Mouse (Mus musculus): ENCODE data around the gene Prpf6. TPM values are rescaled to one million over a fixed set of nuclear protein-coding genes. Genes with fewer than 3 reads are reported as not detected.

The Prpf6 gene
- polyA plus RNA-seq, 1 experiment from 2014 or later, result 33.6 TPM

DNA sequence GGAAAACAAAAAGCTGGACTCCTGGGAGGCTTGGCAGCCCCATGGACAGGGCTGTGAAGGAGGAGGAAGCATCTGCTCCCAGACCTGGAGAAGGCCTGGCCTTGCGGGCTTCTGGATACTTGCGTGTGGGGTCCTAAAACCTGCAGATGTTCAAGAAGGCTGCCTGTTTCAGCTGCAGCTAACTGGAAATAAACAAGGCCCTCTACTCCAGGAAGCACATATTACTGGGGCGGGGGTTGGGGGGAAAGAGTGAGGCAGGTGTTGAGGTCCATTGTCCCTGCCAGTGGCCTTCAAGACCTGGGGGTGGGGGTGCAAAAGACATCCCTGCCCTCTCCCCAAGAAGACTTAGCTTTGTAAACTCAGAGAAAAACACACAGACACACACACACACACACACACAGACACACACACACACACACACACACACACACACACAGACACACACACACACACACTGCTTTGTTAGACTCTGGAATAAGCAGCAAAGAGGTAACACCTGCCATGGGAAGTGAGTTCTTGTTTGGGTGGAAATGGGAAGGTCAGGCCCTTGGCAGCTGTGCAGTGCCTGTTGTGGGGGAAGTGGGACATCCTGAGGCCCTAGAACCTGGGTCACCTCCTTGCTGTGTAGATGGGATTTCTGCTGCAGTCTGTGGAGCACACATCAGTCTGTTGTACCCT lies 71.1 kb downstream of the Prpf6 start:
- WGBS (ENCODE audit: insufficient replicate concordance), result 76% methylated on average over 3 of the region's 3 CpGs
- Histone ChIP-seq H3K9me3 (replicated peaks) (no peaks in the 10 kb centered on the region), H3K36me3 (no peaks in the 10 kb centered on the region), H3K27ac (no peak overlapping the region), H3K27me3 (peaks cover 2% of the 10 kb centered on the region), H3K4me3 (replicated peaks) (no peak overlapping the region), H3K9ac (no peak overlapping the region), H3K4me1 (replicated peaks) (peaks cover 27% of the 10 kb centered on the region), H3K4me2 (no peak overlapping the region)
- no peak for DNase-seq
- no peak; the same call in 1 of the 2 replicates for ATAC-seq (ENCODE audit: low read depth)

DNA sequence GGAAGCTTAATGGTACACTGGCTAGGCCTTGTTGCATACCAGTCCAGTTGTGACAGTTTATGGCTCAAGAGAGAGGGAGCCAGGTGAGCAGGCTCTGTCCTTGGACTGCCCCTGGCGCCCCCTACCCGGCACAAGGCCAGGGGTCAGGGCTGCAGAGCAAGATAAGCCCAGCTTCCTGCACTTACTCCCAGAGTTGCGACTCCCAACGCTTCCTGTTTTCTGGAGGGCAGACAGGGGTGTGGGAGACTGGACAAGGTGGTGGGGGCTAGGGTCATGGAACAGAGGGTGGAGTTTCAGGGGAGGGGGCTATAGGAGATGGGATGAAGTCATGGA lies 71.6 kb downstream of the Prpf6 start:
- DNase-seq (no peak), ATAC-seq (ENCODE audit: low read depth) (peak; percentile 11; the same call in 1 of the 2 replicates)
- no peaks in the 10 kb centered on the region for H3K36me3 ChIP-seq
- no peak overlapping the region for H3K27ac ChIP-seq
- peaks cover 27% of the 10 kb centered on the region for H3K4me1 ChIP-seq (replicated peaks)
- no peak overlapping the region for H3K4me2 ChIP-seq
- peaks cover 7% of the 10 kb centered on the region for H3K27me3 ChIP-seq
- H3K9me3 ChIP-seq (replicated peaks), result no peaks in the 10 kb centered on the region
- no peak overlapping the region for H3K9ac ChIP-seq
- 17% methylated on average over 4 of the region's 4 CpGs for WGBS (ENCODE audit: insufficient replicate concordance)
- no peak overlapping the region for H3K4me3 ChIP-seq (replicated peaks)

DNA sequence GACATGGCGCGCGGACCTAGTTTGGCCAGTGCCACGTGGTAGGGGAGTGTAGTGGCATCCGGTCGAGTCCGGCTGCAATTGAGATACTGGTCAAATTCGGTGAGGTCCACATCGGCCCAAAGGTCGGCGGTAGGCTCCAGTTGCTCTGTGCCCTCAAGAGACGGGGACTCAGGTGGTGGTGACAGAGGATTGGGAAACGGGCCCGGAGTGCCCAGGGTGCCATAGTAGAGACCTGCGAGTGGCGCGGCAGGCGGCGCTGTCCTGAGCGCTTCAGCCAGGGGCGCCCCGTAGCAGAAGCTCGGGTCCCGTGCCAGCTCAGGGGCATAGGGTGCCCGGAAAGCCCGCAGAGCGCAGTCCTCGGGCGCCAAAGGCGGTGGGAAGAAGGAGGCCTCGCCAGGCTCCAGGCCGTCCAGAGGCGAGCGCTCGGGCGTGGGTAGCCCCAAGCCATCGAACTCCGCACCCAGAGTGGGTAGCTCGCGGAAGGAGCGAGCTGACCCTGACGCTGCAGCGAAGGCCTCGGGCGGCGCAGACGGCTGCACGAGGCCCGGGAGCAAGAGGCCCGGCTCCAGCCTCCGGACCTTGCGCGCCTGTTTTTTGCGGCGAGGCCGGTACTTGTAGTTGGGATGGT lies 78.7 kb downstream of the Prpf6 start:
- DNase-seq (no peak), ATAC-seq (ENCODE audit: low read depth) (no peak)
- Histone ChIP-seq H3K9ac (peak overlapping the region; percentile 39), H3K9me3 (replicated peaks) (no peaks in the 10 kb centered on the region), H3K4me2 (peak overlapping the region; percentile 54), H3K4me3 (replicated peaks) (peak overlapping the region; percentile 49), H3K36me3 (no peaks in the 10 kb centered on the region), H3K27ac (no peak overlapping the region), H3K27me3 (peaks cover 70% of the 10 kb centered on the region), H3K4me1 (replicated peaks) (peaks cover 14% of the 10 kb centered on the region)
- WGBS (ENCODE audit: insufficient replicate concordance), result 6% methylated on average over 56 of the region's 56 CpGs

DNA sequence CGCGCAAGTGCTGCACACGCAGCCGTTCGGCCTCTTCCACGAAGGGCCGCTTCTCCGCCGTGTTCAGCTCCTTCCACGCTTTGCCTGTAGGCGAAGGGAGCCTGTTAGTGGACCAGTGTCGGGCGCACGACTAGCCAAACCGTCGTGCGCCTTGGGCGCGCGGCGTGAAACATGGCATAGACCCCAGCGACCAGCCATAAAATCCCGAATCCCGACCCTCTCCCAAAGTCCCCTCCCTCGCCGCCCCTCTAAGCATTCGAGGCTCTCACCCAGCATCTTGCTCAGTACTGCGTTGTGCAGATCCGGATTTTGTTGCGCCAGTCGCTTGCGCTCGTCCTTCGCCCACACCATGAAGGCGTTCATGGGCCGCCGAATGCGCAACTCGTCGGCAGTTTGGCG lies 79.2 kb downstream of the Prpf6 start:
- Histone ChIP-seq H3K4me2 (peak overlapping the region; percentile 54), H3K36me3 (no peaks in the 10 kb centered on the region), H3K27me3 (peaks cover 70% of the 10 kb centered on the region), H3K27ac (no peak overlapping the region), H3K9ac (peak overlapping the region; percentile 39), H3K4me1 (replicated peaks) (peaks cover 19% of the 10 kb centered on the region), H3K9me3 (replicated peaks) (no peaks in the 10 kb centered on the region), H3K4me3 (replicated peaks) (peak overlapping the region; percentile 49)
- ATAC-seq (ENCODE audit: low read depth), result no peak
- no peak for DNase-seq
- 1% methylated on average over 41 of the region's 41 CpGs for WGBS (ENCODE audit: insufficient replicate concordance)

DNA sequence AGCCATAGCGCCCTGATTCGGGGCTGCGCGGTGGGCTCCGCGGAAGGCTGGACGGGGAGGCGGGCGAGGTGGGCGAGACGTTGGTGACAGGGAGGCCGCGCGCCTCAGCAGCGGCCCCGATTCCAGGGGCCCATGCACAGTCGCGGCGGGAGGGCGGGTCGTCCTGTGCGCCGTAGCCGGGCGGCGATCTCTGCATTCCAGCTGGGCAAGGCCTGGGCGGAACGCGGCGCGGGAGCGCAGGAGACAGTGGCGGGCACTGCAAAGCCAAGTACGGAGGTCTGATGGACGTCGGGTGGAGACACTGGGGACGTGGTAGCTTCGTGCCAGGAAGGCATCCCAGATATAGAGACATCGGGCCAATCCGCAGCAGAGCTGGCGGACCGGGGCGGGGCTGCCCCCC lies 79.7 kb downstream of the Prpf6 start, which contains the start of gene Sox18:
TSS of gene Sox18 (minus strand) at position 315 of the 400 bp plus-strand sequence.
- ATAC-seq (ENCODE audit: low read depth), result no peak
- Histone ChIP-seq H3K4me2 (peak within 1 kb of the TSS; percentile 54), H3K27me3 (peaks cover 70% of the 10 kb centered on the region), H3K4me3 (replicated peaks) (peak within 1 kb of the TSS; percentile 49), H3K27ac (no peak within 1 kb of the TSS), H3K4me1 (replicated peaks) (peaks cover 23% of the 10 kb centered on the region), H3K9me3 (replicated peaks) (no peaks in the 10 kb centered on the region), H3K36me3 (no peaks in the 10 kb centered on the region), H3K9ac (peak within 1 kb of the TSS; percentile 39)
- no peak for DNase-seq
- 3% methylated on average over 41 of the region's 43 CpGs for WGBS (ENCODE audit: insufficient replicate concordance)

DNA sequence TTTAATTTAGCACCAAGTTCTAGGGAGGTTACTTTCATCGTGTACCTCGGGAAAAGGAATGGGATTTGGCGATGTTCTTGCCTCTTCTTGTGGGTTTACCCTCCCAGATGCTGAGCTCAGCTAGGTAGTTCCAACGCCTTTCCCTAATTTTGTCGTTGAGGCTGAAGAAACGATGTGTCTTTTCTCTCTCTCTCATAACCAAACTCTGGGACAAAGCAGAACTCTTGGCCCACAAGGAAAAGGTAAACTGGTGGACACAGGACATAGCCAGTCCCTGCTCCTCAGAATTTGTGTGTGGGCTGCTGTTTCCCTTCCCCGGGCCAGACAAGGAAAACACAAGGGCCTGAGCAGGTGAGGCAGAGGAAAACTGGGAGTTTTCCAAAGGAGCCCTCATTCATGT lies 80.3 kb downstream of the Prpf6 start:
- no peaks in the 10 kb centered on the region for H3K9me3 ChIP-seq (replicated peaks)
- ATAC-seq (ENCODE audit: low read depth) (no peak), DNase-seq (no peak)
- H3K27ac ChIP-seq, result no peak overlapping the region
- H3K36me3 ChIP-seq, result no peaks in the 10 kb centered on the region
- 32% methylated on average over 7 of the region's 7 CpGs for WGBS (ENCODE audit: insufficient replicate concordance)
- peaks cover 70% of the 10 kb centered on the region for H3K27me3 ChIP-seq
- peaks cover 23% of the 10 kb centered on the region for H3K4me1 ChIP-seq (replicated peaks)
- no peak overlapping the region for H3K4me3 ChIP-seq (replicated peaks)
- H3K9ac ChIP-seq, result no peak overlapping the region
- no peak overlapping the region for H3K4me2 ChIP-seq

DNA sequence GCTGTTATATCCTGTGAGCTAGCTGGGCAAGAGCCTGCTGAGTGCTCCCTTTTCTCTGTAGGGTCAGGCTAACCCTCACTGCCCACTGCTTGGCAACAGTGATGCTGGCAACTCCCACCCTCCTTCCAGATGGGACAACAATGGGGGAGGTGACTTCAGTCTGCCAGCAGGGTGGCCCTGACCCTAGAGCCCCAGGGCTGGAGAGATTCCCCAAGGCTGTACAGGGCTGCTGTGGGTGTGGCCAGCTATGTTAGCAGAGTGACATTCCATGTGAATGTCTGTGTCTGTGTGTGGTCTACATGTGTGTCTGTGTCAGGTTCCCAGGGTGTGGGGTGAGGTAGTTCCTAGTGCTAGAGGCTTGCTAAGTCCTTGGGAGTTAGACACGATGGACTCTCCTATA lies 81.8 kb downstream of the Prpf6 start:
- Histone ChIP-seq H3K27ac (no peak overlapping the region), H3K4me1 (replicated peaks) (peaks cover 25% of the 10 kb centered on the region), H3K4me2 (no peak overlapping the region), H3K9ac (no peak overlapping the region), H3K9me3 (replicated peaks) (no peaks in the 10 kb centered on the region), H3K36me3 (no peaks in the 10 kb centered on the region), H3K4me3 (replicated peaks) (no peak overlapping the region), H3K27me3 (peaks cover 61% of the 10 kb centered on the region)
- DNase-seq, result no peak
- 42% methylated on average over 1 of the region's 1 CpGs for WGBS (ENCODE audit: insufficient replicate concordance)
- no peak for ATAC-seq (ENCODE audit: low read depth)

DNA sequence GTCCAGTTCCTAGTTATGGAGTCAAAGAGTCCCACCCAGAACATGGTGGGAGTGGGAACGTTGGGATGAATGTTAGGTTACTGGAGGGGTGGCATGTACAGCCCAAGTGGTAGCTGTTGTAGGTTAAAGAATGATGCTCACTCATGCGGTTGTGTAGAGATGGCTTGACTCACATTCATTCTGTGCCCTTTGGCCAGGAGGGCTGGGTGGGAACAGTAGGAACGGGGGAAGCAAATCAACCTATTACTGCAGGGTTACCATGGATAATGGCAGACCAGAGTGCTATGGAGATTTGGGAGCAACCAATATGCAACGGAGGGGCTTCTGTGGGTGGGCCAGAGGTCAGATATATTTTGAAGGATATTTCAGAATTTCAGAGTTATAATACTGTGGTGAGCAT lies 83.3 kb downstream of the Prpf6 start:
- H3K27me3 ChIP-seq, result peaks cover 47% of the 10 kb centered on the region
- WGBS (ENCODE audit: insufficient replicate concordance), result 64% methylated on average over 4 of the region's 4 CpGs
- ATAC-seq (ENCODE audit: low read depth), result no peak

DNA sequence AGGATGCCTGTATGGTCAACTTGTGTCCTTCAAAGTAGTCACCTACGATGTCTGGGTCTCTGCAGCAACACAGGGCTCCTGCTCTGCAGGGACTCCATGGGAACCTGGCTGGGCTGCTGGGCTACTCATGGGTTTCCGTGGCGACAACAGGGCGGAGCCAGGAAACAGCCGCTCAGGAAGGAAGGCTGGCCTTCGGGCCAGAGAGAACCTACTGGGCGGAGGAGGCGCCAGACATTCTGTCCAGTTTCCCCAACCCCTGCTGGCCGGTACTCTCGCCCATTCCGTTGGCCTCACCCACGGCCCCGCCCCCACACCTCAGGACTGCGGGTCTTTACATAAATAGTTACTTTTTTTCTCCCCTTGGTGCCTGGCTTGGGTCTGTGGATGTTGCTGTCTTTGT lies 83.8 kb downstream of the Prpf6 start:
- H3K4me2 ChIP-seq, result peak overlapping the region; percentile 48
- 6% methylated on average over 14 of the region's 14 CpGs for WGBS (ENCODE audit: insufficient replicate concordance)
- no peak overlapping the region for H3K9ac ChIP-seq
- peak overlapping the region; percentile 16; the same call in 1 of the 2 replicates for H3K4me3 ChIP-seq (replicated peaks)
- H3K27me3 ChIP-seq, result peaks cover 46% of the 10 kb centered on the region
- H3K9me3 ChIP-seq (replicated peaks), result no peaks in the 10 kb centered on the region
- DNase-seq (no peak), ATAC-seq (ENCODE audit: low read depth) (peak; percentile 14; the same call in 1 of the 2 replicates)
- no peaks in the 10 kb centered on the region for H3K36me3 ChIP-seq
- no peak overlapping the region for H3K27ac ChIP-seq
- peaks cover 34% of the 10 kb centered on the region for H3K4me1 ChIP-seq (replicated peaks)

More for the DNA sequence above, 83.3 kb downstream of the Prpf6 start:
- no peak for DNase-seq
- H3K4me3 ChIP-seq (replicated peaks), result no peak overlapping the region
- H3K4me1 ChIP-seq (replicated peaks), result peaks cover 35% of the 10 kb centered on the region
- no peaks in the 10 kb centered on the region for H3K36me3 ChIP-seq
- no peaks in the 10 kb centered on the region for H3K9me3 ChIP-seq (replicated peaks)
- no peak overlapping the region for H3K9ac ChIP-seq
- no peak overlapping the region for H3K27ac ChIP-seq
- H3K4me2 ChIP-seq, result no peak overlapping the region; the same call in 1 of the 2 replicates

DNA sequence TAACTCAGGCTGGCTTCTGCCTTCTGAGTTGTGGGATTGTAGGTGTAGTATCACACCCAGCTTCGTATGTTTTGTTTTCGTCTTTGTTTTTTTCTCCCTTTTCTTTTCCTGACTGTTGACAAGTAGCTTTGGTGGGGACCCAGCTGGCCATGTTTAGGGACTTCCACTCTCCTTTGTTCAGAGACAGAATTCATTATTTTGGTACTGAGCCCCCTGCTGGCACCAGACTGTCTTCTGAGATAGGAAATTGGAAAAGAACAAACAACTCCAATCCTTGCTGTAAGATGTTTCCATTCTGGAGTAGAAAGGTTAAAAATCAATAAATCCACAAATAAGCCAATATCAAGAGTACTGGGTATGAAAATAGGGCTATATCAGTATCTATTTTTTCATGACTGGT lies 84.8 kb downstream of the Prpf6 start:
- Histone ChIP-seq H3K27me3 (peaks cover 45% of the 10 kb centered on the region), H3K4me1 (replicated peaks) (peaks cover 35% of the 10 kb centered on the region), H3K9me3 (replicated peaks) (no peaks in the 10 kb centered on the region), H3K4me3 (replicated peaks) (no peak overlapping the region), H3K9ac (no peak overlapping the region), H3K36me3 (no peaks in the 10 kb centered on the region), H3K27ac (no peak overlapping the region), H3K4me2 (no peak overlapping the region)
- 28% methylated on average over 2 of the region's 2 CpGs for WGBS (ENCODE audit: insufficient replicate concordance)
- ATAC-seq (ENCODE audit: low read depth) (no peak), DNase-seq (no peak)

DNA sequence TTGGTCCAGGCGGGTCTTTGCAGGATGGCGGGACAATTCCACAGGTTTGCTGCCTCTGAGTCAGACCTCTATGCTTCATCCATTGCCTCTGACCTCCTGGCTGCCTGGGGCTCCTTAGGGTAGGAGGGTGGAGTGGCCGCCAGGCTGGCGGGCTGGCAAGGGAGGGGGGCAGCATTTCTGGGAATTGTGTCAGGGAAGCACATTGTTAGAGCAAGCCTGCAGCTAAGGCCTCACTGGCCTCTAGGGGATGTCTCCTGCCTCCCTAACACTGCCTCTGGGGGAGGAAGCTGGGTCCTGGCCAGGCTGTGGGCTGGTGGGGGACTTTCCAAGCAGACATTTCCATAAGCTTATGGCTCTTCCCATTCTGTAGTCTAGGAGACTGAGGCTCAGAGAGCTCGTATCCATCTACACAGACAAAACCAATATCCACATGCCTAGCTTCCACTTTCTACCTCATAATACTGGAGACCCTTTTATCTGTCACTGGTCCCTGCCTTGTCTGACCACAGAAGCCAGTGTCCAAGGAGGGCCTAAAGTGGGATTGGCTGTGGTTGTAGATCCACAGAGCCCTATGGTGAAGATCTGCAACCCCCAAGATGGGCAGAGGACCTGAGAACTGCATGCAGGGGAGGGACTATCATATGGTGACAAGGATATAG lies 85.6 kb downstream of the Prpf6 start:
- Histone ChIP-seq H3K9me3 (replicated peaks) (no peaks in the 10 kb centered on the region), H3K27me3 (peaks cover 37% of the 10 kb centered on the region), H3K4me3 (replicated peaks) (no peak overlapping the region), H3K36me3 (no peaks in the 10 kb centered on the region), H3K9ac (no peak overlapping the region), H3K4me1 (replicated peaks) (peaks cover 43% of the 10 kb centered on the region), H3K27ac (no peak overlapping the region), H3K4me2 (no peak overlapping the region)
- ATAC-seq (ENCODE audit: low read depth) (no peak), DNase-seq (no peak)
- 74% methylated on average over 5 of the region's 5 CpGs for WGBS (ENCODE audit: insufficient replicate concordance)
